ENCODE assay signal across 9 mouse cellular contexts in the genomic region with DNA sequence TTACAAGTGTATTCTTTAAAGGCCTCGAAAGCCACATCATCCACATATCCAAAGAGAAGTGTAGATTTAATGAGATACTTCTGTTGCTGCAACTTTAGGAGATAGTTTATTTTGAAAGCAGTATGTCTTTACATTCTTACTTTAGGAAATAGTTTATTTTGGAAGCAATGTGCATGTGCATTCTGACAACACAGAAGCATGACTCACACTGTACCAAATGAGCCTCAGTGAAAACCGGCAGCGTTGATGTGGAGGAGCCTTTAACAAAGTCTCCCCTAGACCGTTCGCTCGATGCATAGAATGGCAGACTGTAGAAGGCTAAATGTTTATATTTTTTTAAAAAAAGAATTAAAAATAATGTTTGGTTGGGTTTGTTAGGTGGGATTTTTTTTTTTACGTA.
"Had no signal": no experiment of that assay in that cellular context is flagged by ENCODE, and none has a peak within 500 bp of the region (broad histone marks: within the 10 kb centered on the region; RNA-seq: fewer than 3 reads in every experiment).

No protein-coding gene starts in this region.

- DNase-seq: liver, embryonic 13.5 days; liver, postnatal 0 days; lung, postnatal 10 days; lung, postnatal 4 days; right cerebral cortex, postnatal 14 days; spleen, adult 18-20 months; thymus, adult 2 months; thymus, postnatal 25 days; thymus, postnatal 4 days had no signal
